Mouse (Mus musculus) limb, embryonic 15.5 days (tissue): ENCODE measurements around the gene Rpia. TPM values are rescaled to one million over a fixed set of nuclear protein-coding genes. Genes with fewer than 3 reads are reported as not detected.

Experiments
- ATAC-seq: fragments of 200-750 bp; cut with Nextera tagmentation; 2 replicates; pipeline ENCODE4 v1.8.0; 2017; ENCODE audit warnings: low read depth, moderate TSS enrichment; ENCODE audit not compliant: insufficient number of reproducible peaks, low FRiP score, low TSS enrichment
- H3K27ac ChIP-seq: fragments of 300-500 bp; sonication (generic); 2 replicates; pipeline ENCODE4 v1.5.1; 2015; ENCODE audit warnings: moderate library complexity, mild to moderate bottlenecking, inconsistent platforms
- H3K27me3 ChIP-seq: fragments of 300-500 bp; sonication (generic); 2 replicates; pipeline ENCODE4 v1.6.1; 2015; ENCODE audit warnings: inconsistent platforms
- H3K36me3 ChIP-seq: fragments of 300-500 bp; sonication (generic); 2 replicates; pipeline ENCODE4 v1.6.1; 2015; ENCODE audit warnings: inconsistent platforms
- H3K4me1 ChIP-seq: fragments of 300-500 bp; sonication (generic); 2 replicates; pipeline ENCODE4 v1.6.1; 2015; ENCODE audit warnings: inconsistent platforms
- H3K4me2 ChIP-seq: fragments of 300-500 bp; sonication (generic); 2 replicates; pipeline ENCODE4 v1.6.1; 2015; ENCODE audit warnings: mild to moderate bottlenecking, inconsistent platforms
- H3K4me3 ChIP-seq: fragments of 300-500 bp; sonication (generic); 2 replicates; pipeline ENCODE4 v1.5.1; 2015; ENCODE audit warnings: mild to moderate bottlenecking, inconsistent platforms
- H3K9ac ChIP-seq: fragments of 300-500 bp; sonication (generic); 2 replicates; pipeline ENCODE4 v1.6.1; 2015; ENCODE audit warnings: inconsistent platforms
- H3K9me3 ChIP-seq: fragments of 300-500 bp; sonication (generic); 2 replicates; pipeline ENCODE4 v1.6.1; 2016; ENCODE audit warnings: inconsistent platforms
- WGBS: fragments of 180-500 bp; shearing (Covaris S2); methylation state at CpG from one replicate; pipeline ENCODE4 v1.1.7; 2015; 5-methylcytosine and 5-hydroxymethylcytosine counted together
- polyA plus RNA-seq: library from polyadenylated mRNA; unstranded; fragments of >200 nt; fragmentation: Nextera tagmentation; extraction: Ambion mirVana; gene quantifications from 2 replicates; pipeline ENCODE4 v1.2.1, GENCODE M21; 2015

The Rpia gene
- polyA plus RNA-seq, 1 experiment from 2014 or later = 2.4 TPM

- no peak overlapping the region for H3K9ac ChIP-seq
- H3K9me3 ChIP-seq = no peaks in the 10 kb centered on the region
- no peak overlapping the region for H3K4me2 ChIP-seq
- no peaks in the 10 kb centered on the region for H3K27me3 ChIP-seq
- H3K36me3 ChIP-seq = no peaks in the 10 kb centered on the region
- H3K4me3 ChIP-seq = no peak overlapping the region
- no peaks in the 10 kb centered on the region for H3K4me1 ChIP-seq
- 73% methylated on average over 12 of the region's 12 CpGs for WGBS
- H3K27ac ChIP-seq = no peak overlapping the region
- no peak for ATAC-seq
These were observed 75.2 kb downstream of the Rpia start for GRCm38 (mm10) chr6:70716701-70717393.

Other genes starting within 250 kb of the Rpia start
- 13.1 and 16.9 TPM in 2 replicates for gene Eif2ak3, start 52.3 kb upstream of the Rpia start, polyA plus RNA-seq
- not detected in 2 replicates for gene Tex37, start 126.7 kb upstream of the Rpia start, polyA plus RNA-seq
- gene Foxi3, start 164.3 kb upstream of the Rpia start, polyA plus RNA-seq = 0.76 and 0.82 TPM in 2 replicates